Mouse (Mus musculus) spleen, postnatal 14 days (tissue): Measurements from ENCODE around the gene Adnp.
"Not testable (repeated sequence)": the region's sequence is repeated elsewhere in the genome, so short reads cannot be mapped to it uniquely, and the experiment has no call there.

ENCODE experiments used
- DNase-seq, 2 experiments: peaks; one replicate each; pipeline ENCODE4 v3.0.0; 2021 to 2022; ENCODE audit warnings: low spot score in 2 of 2

Gene Adnp

DNA sequence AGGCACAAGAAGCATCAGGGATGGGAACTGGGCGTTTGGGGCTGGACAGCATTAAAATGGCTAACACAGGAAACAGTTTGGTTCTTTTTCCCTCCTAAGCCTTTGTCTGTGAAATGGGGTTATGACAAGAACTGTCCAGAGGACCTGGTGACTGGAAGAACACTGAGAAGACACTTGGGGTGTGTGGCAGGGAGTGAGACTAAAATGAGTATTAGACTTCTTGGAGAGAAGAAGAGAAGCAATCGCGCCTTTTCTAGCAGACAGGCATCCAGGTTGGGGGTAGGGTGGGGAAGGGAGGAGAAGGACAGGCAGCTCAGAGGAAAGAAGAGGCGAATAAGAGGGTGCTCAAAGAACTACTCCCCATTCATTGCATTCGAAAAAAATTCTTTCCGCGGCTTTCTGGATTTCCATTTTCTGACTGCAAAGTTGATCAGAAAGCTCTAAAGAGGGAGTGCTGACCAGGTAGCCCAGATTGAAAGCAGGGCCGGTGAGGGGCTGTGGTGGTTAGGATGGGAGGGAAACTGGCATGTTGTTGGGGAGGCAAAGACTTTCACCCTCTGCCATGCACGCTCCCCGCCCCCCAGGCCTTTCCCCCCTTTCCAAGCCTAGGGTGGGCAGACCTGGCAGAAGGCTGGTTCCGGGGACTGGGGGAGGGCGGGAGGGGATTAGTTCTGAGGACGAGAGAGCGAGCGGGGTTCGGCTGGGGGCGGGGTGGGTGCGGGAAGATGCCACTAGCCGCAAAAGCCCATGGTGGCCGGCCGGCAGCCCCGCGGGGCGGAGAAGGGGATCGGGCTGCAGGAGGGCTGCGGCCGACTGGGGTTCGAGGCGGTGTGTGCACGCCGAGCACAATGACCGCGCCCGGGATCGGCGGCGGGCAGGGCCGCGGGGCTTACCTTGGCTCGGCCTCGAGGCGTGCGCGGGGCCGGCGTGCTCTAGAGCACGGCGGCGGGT, 956 bp downstream of the Adnp start:
- DNase-seq = peak; percentile 12

DNA sequence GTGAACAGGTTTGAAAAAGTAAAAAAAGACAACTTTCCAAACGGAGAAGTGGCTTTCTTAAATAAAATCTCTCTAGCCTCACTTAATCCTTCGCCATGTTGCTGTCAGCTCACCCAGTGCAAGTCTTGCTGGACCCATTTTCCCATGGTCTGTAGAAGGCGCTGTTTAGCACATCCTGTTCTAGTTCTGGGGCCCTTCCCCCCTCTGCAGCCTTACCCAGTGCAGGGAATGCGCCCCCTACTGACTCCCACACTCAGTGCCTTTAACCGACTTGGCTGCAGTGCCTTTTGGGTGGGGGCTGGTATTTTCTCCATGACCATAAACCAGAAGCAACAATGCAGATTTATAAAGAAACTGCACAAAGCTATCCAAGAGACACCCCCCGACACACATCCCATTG, 1.6 kb downstream of the Adnp start:
- peak; percentile 73 to 87 for DNase-seq

DNA sequence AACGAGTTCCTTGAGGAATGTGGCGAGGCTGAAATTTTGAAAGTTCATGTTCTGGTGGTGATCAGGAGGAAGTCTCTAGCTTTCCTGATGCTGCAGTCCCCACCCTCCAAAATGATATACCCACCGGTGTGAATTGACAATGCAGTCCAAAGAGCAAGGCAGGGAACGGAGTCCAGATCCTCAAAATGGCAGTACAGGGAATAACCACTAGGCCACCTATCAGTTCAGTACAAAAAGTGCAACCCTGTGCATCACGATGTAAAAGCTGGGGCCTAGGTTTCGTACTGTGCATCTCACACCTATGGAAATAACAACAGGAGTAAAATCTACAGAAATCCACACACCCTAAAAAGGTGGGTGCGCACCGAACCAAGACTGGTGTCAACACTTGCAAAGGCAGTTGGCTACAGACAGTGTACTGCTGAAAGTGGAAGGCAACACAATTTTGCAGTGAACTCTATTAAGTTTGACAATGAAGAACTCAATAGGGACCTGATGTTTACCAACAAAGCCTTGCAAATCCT, 2.4 kb downstream of the Adnp start:
- DNase-seq = no peak

GRCm38 (mm10) chr2:168200014-168200691, 6.8 kb downstream of the Adnp start:
- no peak for DNase-seq

GRCm38 (mm10) chr2:168199476-168199875, 7.4 kb downstream of the Adnp start:
- DNase-seq = no peak

GRCm38 (mm10) chr2:168198421-168198820, 8.5 kb downstream of the Adnp start:
- no peak for DNase-seq

GRCm38 (mm10) chr2:168195721-168196120, 11.2 kb downstream of the Adnp start:
- DNase-seq = no peak

DNA sequence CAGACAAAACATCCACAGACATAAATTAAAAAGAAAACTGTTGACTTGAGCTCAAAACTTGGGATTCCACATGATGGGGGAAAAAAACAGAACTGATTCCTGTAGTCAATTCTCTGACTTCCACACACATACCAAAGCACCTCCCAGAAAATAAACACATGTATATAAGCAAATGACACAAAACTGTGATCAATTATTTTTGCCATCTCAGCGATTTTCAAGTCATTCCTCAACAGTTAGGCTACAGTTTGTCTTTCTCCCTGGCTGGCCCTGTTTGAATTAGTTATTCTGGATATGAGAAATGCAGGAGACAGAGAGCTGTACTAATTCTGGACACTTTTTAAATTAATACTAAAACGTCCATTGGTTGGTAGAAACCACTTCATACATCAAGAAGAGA, 13.2 kb downstream of the Adnp start:
- DNase-seq = no peak

GRCm38 (mm10) chr2:168191856-168192255, 15.1 kb downstream of the Adnp start:
- DNase-seq = no peak

DNA sequence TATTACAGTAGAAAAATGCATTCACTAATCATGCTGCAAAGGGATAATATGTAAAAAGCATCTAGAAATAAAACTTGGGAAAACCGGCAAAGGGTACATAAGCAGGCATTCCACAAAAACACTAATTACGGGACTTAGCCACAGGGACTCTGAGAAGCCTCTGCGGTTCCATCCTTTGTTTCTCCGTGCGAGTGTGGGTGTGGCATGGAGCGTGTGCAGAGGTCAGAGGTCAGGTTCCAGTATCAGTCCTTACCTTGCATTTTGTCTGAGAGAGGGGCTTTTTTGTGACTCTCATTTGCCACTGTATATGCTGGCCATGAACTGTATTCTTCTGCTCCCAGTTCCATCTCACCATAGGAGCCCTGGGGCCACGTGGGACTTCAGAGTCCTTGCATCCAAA, 31.0 kb downstream of the Adnp start:
- no peak for DNase-seq

- peak; percentile 55 to 66 for DNase-seq
Observed at GRCm38 (mm10) chr2:168170167-168170685, 36.7 kb downstream of the Adnp start.

DNA sequence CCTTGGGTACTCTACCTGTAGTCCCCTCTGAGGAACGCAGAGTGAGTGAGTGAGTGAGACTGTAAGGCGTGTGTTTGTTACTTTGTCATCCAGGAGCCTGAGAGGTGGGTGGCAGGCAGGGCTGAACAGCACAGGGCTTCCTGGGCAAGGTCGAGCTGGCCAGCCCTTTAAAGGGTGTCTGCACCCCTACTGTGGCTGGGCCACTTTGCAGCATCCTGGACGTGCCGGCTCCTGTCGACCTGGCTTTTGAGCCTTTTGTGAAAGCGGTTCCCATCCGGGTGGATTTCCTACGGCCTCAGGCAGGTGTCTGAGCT, 37.2 kb downstream of the Adnp start:
- no peak for DNase-seq

DNA sequence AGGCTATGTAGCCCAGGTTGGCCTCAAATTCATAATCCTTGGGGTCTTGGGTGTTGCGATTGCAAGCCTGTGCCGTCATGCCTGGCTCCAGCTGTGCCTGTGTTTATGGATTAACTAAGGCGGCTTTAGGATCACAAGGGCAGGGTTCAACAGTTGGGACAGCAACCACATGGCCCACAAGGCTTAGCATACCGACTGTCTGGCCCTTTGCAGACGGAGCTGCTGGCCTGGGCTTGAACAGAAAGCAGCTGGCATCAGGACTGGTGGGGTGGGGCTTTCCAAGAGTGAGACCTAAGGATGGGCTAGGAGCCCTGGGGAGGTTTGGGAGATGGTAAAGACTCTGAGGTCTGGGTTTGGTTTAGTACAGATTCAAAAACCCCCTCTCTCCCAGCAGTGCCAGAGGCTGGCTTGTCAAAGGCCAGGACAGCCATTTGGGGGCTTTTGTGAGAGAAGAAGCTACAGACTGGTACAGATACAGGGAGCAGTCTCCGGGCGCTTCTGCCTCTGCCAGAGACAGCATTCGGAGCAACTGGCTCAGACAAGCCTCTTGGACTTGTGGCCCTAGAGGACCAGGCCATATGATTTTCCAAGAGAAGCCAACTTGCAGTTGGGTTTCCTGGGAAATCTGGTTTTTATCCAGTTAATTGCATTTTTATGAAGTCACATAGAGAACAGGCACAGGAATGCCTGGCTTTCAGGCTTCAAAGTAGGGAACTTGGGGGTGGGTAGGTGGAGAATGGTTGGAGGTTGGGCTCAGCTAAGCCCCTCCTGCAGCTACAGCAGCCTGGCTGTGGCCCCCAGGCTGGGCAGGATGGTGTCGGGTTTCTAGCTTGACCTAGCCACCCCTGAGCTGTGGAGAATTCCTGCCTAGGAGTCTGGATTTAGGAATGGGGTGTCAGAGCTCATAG, 37.8 kb downstream of the Adnp start:
- DNase-seq = no peak

- no peak for DNase-seq
Observed at GRCm38 (mm10) chr2:168167781-168168180, 39.1 kb downstream of the Adnp start.

- no peak for DNase-seq
Observed at GRCm38 (mm10) chr2:168166750-168167460, 40.0 kb downstream of the Adnp start.

DNA sequence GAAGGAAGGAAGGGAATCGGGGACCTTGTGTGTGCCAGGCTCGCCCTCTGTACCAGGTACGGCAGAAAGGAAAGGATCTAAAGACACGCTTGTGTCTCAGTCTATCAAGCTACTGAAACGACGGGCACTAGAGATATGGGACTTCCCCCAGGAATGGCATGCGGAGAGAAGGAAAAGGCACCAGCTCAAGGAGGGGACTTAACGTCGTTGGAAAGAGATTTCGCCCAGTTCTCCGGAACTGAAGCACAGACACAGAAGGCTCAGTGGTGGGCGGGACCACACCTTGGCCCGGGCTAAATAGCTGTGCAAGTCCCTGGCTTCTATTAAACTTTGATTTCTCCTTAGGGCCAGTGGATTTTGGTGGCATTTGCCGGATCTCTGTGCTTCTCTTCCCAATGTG, 44.9 kb downstream of the Adnp start:
- DNase-seq = no peak

DNA sequence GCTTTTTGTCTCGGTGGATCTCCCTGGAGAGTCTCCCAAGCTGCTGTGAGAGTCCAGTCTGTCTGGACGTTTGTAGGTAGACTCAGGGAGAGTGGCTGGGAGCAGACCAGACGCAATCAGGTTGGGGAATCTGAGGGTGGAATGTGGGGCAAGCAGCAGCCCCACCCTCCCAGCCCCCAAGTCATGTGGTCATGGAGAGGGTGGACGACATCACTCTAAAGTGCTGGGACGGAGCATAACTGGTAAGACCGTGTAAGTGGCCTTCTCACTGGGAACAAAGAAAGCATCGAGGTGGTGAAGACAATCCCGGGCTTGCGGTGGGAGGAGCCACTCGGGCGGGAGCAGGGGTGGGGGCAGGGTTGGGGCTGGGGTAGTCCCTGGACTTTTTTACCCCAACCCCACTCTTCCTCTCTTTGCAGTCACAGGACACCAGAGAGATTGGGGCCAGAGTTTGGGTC, 45.4 kb downstream of the Adnp start:
- no peak for DNase-seq

DNA sequence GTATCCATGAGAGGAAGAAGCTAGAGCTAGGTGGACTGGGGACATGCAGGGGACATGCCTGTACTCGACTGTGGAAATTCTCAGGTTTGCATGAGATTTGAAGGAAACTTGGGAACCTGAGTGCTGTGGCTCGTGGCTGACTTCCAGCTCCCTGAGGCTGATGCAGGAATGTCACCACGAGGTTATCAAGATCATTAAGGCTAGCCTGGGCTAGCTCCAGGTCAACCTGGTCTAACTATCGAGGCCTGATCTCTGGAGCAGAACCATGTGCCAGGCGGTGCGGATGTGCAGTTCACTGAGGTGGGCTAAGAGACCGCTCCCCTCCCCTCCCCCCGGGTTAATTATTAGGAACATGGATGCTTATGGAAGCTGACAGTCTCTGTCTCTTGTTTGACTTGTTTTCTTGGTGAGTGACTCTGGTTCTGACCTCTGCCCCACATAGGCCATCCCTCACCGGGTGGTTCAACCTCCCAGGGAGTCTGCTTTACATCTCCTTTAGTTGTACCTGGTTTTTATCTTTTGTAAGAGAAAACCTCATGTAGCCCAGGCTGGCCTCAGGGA, 46.5 kb downstream of the Adnp start:
- no peak for DNase-seq

GRCm38 (mm10) chr2:168158911-168159711, 47.8 kb downstream of the Adnp start:
- DNase-seq = peak in 1 of 2 experiments; percentile 21

DNA sequence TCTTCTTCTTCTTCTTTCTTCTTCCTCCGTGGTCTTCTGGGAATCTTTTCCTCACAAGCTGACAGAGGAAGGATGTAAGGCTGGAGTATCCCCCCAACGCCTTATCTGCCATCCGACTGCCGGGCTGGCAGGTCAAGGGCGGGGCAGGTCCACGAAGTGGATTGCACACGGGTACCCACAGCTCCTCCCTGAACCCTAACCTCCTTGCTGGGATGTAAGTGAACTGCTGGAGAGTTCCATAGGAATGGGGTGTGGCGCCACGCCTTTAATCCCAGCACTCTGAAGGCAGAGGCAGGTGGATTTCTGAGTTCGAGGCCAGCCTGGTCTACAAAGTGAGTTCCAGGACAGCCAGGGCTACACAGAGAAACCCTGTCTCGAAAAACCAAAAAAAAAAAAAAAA, 48.9 kb downstream of the Adnp start:
- not testable (repeated sequence) for DNase-seq
